Mouse (Mus musculus): ENCODE measurements around the gene Pabpn1l. TPM values are rescaled to one million over a fixed set of nuclear protein-coding genes. Genes with fewer than 3 reads are reported as not detected.
A peak's percentile ranks its signal among the peaks of the same experiment; 100 is the strongest.
"Not testable (repeated sequence)": the region's sequence is repeated elsewhere in the genome, so short reads cannot be mapped to it uniquely, and the experiment has no call there.

The Pabpn1l gene
- polyA plus RNA-seq, 1 experiment from 2014 or later: not detected

DNA sequence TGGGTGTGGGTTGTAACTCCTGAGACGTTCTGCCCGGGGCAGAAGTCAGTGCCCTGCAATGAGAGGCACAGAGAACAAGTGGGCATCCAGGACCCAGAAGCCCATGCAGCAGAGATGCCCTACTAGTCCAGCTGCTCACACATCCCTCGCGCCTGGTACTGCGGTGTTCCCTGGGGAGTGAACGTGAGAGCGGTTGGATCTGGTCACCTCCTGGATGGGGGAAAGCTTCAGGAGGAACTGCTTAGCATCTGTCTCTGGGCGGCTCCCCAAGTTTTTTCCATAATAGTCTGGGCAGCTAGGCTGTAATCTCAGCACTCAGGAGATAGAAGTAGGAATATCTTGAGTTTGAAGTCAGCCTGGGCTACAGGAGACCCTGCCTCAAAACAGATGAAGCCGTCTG, 37.6 kb downstream of the Pabpn1l start:
- Histone ChIP-seq H3K4me2 (replicated peaks) (no peak overlapping the region), H3K27ac (no peak overlapping the region), H3K9me3 (no peaks in the 10 kb centered on the region), H3K9ac (replicated peaks) (no peak overlapping the region), H3K4me1 (replicated peaks) (peaks cover 11% of the 10 kb centered on the region; the same call in 1 of the 2 replicates), H3K27me3 (no peaks in the 10 kb centered on the region), H3K4me3 (replicated peaks) (no peak overlapping the region), H3K36me3 (no peaks in the 10 kb centered on the region)
- 88% methylated on average over 9 of the region's 9 CpGs for WGBS
- no peak for ATAC-seq

DNA sequence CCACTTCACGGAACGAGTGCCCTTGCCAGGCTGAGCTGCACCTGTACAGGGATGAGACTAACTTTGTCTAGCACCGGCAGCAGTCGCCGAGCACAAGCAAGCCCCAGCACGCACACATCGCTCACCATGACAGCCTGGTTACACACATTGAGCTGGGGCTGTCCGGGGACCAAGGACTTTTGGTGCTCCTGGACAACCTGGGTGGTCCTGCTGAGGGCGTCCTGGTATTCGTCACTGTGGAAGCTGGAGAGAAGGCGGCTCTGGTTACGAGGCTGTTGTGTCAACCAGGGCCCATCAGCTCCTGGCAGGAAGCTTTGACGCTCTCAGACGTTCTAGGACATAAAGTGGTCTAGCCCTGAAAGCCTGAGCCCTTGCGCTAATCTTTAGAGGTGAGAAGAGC, 41.6 kb downstream of the Pabpn1l start:
- Histone ChIP-seq H3K4me2 (replicated peaks) (no peak overlapping the region), H3K36me3 (no peaks in the 10 kb centered on the region), H3K9ac (replicated peaks) (no peak overlapping the region), H3K9me3 (no peaks in the 10 kb centered on the region), H3K27me3 (no peaks in the 10 kb centered on the region), H3K27ac (no peak overlapping the region), H3K4me1 (replicated peaks) (peaks cover 17% of the 10 kb centered on the region), H3K4me3 (replicated peaks) (no peak overlapping the region)
- no peak for ATAC-seq
- 86% methylated on average over 13 of the region's 15 CpGs for WGBS

DNA sequence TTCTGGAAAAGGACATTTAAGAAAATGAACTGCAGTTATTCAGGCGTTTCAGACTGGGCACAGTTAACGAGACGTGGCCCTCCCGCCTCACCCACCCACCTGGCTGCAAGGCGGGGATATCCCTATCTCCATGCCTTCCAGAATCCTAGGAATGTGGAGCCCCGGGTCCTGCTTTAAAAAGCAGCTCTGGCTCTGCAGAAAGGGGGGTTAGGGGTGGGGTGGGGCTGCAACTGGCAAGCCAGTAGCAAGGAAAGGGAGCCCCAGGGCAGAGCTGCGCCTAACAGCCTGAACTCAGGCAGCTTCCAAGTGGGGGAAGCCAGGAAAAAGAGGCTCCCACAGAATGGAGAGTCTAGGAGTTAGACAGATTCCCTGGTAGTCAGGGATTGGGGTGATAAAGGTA, 43.3 kb downstream of the Pabpn1l start:
- no peak overlapping the region for H3K4me3 ChIP-seq (replicated peaks)
- 33% methylated on average over 7 of the region's 7 CpGs for WGBS
- H3K4me2 ChIP-seq (replicated peaks): no peak overlapping the region
- H3K36me3 ChIP-seq: peaks cover 7% of the 10 kb centered on the region; the same call in 1 of the 2 replicates
- H3K27me3 ChIP-seq: no peaks in the 10 kb centered on the region
- H3K9ac ChIP-seq (replicated peaks): no peak overlapping the region
- H3K27ac ChIP-seq: no peak overlapping the region
- H3K4me1 ChIP-seq (replicated peaks): peaks cover 27% of the 10 kb centered on the region
- no peak for ATAC-seq
- no peaks in the 10 kb centered on the region for H3K9me3 ChIP-seq

DNA sequence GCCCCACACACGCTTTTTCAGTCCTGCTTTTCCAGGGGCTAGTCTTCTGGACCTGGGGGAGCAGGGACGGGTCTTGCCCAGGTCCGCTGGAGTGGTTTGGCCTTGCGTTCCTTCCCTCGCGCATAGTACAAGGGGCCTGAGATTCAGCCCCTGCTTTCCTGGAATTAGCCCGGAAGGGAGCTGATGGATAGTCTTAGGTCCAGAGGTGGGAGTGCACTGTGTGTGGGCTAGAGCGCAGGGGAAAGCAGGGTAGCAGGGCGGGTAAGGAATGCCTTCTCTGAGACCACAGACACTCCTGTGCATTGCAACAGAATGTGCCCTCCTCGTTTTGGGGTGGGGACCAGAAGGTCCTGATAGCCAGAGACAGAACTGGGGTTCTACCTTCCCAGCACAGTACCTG, 45.4 kb downstream of the Pabpn1l start:
- no peak overlapping the region; the same call in 1 of the 2 replicates for H3K27ac ChIP-seq
- H3K36me3 ChIP-seq: peaks cover 14% of the 10 kb centered on the region
- H3K9me3 ChIP-seq: no peaks in the 10 kb centered on the region
- peak overlapping the region; percentile 67 for H3K4me3 ChIP-seq (replicated peaks)
- WGBS: 38% methylated on average over 10 of the region's 10 CpGs
- peaks cover 34% of the 10 kb centered on the region for H3K4me1 ChIP-seq (replicated peaks)
- H3K27me3 ChIP-seq: no peaks in the 10 kb centered on the region
- peak; percentile 46 for ATAC-seq
- peak overlapping the region; percentile 86 for H3K9ac ChIP-seq (replicated peaks)
- H3K4me2 ChIP-seq (replicated peaks): peak overlapping the region; percentile 87

DNA sequence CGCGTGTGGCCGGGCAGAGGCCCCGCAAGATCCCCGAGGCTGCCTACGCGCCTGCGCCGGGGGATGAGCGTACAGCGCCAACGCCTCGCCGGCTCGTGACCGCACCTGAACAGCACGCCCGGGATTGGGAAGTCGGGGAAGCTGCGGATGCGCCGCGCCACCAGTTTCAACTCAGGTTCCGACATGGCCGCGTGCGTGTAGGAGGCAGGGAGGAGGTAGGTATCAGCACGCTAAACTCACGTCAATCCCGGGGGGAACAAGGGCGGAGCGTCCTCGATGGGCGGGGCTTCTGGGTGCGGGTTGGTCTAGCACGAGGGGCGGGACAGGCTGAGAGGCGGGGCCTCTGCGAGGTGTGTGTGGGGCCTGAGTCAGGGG, 45.9 kb downstream of the Pabpn1l start, which contains the start of gene Aprt:
TSS of gene Aprt (minus strand) at position 262 of the 375 bp plus-strand sequence.
- Histone ChIP-seq H3K27me3 (no peaks in the 10 kb centered on the region), H3K9me3 (no peaks in the 10 kb centered on the region), H3K4me2 (replicated peaks) (peak within 1 kb of the TSS; percentile 87), H3K4me3 (replicated peaks) (peak within 1 kb of the TSS; percentile 67), H3K4me1 (replicated peaks) (peaks cover 34% of the 10 kb centered on the region), H3K9ac (replicated peaks) (peak within 1 kb of the TSS; percentile 86), H3K36me3 (peaks cover 19% of the 10 kb centered on the region), H3K27ac (peak within 1 kb of the TSS; percentile 65)
- peak; percentile 85 for ATAC-seq
- WGBS: under 1% methylated on average over 32 of the region's 39 CpGs

DNA sequence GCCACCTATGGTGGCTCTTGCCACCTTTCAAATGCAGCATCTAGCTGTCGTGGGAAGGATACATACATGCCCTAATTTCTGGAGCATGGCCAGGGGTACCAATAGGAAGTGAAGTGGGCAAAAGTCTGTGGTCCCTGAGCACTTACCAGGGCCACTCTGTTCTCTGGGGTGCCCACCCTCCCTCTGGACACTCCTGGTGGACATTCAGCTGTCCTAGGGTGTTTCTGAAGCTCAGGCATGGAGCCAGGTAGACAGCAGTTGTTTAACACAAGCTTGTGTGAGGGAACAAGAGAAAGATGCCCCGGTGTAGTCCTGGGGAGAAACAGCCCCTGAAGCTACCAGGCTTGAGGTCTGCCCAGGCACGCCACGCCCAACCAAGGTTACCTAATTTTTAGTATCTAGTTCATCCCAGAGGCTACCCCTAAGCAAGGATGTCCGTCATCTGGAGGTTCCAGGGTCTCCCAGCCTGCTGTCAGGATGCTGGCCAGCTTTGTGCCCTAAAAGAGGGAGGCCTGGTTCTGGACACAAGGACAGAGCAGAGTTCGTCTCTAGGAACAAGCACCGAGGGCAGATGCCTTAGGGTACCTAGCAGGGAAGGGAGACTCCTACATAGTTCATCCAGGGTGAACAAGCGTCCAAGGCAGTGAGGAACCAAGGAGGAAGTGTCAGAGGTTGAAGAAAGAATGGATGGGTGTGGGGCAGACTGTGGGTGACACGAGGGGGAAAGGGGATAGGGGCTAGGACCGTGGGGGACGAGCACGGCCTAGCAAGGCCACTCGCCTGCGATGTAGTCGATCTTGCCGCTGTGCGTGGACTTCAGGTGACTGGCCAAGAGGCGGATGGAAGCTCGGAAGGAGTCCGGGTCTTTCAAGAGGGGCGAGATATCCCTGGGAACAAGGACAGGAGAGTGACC, 46.5 kb downstream of the Pabpn1l start:
- H3K27me3 ChIP-seq: no peaks in the 10 kb centered on the region
- ATAC-seq: peak; percentile 41; the same call in 1 of the 2 replicates
- peak overlapping the region; percentile 65 for H3K27ac ChIP-seq
- 19% methylated on average over 21 of the region's 21 CpGs for WGBS
- H3K36me3 ChIP-seq: peaks cover 25% of the 10 kb centered on the region
- H3K4me3 ChIP-seq (replicated peaks): peak overlapping the region; percentile 67
- peaks cover 34% of the 10 kb centered on the region for H3K4me1 ChIP-seq (replicated peaks)
- H3K9me3 ChIP-seq: no peaks in the 10 kb centered on the region
- peak overlapping the region; percentile 86 for H3K9ac ChIP-seq (replicated peaks)
- peak overlapping the region; percentile 87 for H3K4me2 ChIP-seq (replicated peaks)

DNA sequence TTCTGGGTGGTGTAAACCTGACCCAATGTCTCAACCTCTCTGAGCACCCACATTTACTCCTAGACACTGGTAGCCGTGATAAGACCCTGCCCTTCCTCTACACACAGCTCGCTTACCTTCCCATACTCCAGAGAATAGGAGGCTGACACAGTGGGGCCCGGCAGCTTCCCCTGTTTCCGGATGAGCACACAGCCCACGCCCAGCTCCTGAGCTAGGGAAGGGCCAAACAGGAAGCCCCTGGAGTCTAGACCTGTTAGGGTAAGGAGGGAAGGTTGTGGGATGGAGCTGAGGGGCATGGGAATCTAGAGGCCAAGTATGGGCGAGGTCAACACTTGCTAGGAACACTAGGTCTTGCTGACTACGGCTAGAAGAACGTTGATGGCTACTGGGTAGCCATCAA, 47.3 kb downstream of the Pabpn1l start:
- H3K9me3 ChIP-seq: no peaks in the 10 kb centered on the region
- H3K9ac ChIP-seq (replicated peaks): peak overlapping the region; percentile 86
- H3K36me3 ChIP-seq: peaks cover 32% of the 10 kb centered on the region
- peak overlapping the region; percentile 67; the same call in 1 of the 2 replicates for H3K4me3 ChIP-seq (replicated peaks)
- H3K4me1 ChIP-seq (replicated peaks): peaks cover 34% of the 10 kb centered on the region
- H3K4me2 ChIP-seq (replicated peaks): peak overlapping the region; percentile 87
- no peak for ATAC-seq
- no peaks in the 10 kb centered on the region for H3K27me3 ChIP-seq
- WGBS: 77% methylated on average over 8 of the region's 8 CpGs
- no peak overlapping the region for H3K27ac ChIP-seq

DNA sequence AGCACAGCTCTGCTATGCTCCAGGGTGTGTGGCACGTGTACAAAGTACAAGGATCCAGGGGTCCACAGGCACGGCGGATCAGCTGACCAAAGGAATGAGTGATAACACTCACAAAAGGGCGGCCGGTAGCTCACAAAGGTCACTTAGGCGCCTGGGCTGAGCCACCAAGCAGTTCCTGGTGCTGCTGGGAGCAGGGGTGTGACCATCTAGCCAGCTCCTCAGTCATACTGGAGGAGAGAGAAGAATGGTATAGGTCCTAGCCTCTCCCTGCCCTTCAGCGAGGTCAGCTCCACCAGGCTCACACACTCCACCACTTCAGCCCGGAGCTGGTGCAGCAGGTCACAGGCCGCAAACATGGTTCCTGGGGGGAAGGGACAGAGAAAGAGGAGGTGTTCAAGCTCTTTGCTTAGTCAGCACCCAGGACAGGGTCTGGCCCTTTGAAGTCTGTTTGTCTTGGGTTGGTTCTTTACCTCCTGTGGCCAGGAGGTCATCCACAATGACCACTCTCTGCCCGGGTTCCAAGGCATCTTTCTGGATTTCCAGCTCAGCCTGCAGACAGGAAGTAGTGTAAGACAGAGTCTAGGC, 47.8 kb downstream of the Pabpn1l start:
- Histone ChIP-seq H3K4me2 (replicated peaks) (peak overlapping the region; percentile 87), H3K9me3 (no peaks in the 10 kb centered on the region), H3K36me3 (peaks cover 37% of the 10 kb centered on the region), H3K27me3 (no peaks in the 10 kb centered on the region), H3K9ac (replicated peaks) (no peak overlapping the region), H3K27ac (no peak overlapping the region), H3K4me3 (replicated peaks) (no peak overlapping the region), H3K4me1 (replicated peaks) (peaks cover 34% of the 10 kb centered on the region)
- ATAC-seq: no peak
- 57% methylated on average over 10 of the region's 10 CpGs for WGBS

DNA sequence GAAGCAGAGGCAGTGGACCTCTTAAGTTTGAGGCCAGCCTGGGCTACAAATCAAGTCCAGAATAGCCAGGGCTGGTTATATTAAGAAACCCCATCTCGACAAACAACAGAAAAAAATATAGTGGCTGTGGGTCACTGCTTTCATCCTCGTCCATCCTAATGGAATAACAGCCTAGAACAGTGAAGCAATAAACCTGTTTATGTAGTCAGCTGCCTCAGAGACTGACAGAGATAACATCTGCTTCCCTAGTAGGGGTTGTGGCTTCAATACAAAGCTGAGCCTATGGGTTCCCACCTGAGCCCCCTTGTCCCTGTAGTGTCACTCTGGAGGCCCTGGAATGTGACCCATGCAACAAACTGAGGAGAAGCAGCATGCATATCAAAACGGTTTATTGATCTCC, 48.3 kb downstream of the Pabpn1l start:
- H3K9ac ChIP-seq (replicated peaks): no peak overlapping the region
- peaks cover 38% of the 10 kb centered on the region for H3K4me1 ChIP-seq (replicated peaks)
- H3K36me3 ChIP-seq: peaks cover 38% of the 10 kb centered on the region
- no peak for ATAC-seq
- no peak overlapping the region for H3K4me2 ChIP-seq (replicated peaks)
- no peak overlapping the region for H3K4me3 ChIP-seq (replicated peaks)
- H3K27me3 ChIP-seq: no peaks in the 10 kb centered on the region
- 64% methylated on average over 3 of the region's 3 CpGs for WGBS
- no peaks in the 10 kb centered on the region for H3K9me3 ChIP-seq
- H3K27ac ChIP-seq: no peak overlapping the region

DNA sequence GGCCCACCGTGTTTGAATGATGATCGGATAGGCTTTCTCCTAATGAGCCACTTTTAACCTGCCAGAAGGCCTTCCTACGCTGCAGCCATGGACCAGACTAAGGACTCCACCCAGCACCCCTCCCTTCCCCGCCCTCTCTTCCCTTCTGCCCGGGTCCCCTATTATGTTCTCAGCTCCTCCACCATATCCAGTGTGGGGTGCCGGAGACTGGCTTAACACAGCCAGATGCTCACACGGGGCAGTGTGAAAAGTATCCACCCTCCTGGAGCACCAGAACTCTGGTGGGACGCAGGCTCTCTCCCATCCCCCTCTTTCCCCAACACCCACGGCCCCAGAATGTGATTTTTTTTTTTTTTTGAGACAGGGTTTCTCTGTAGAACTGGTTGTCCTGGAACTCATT, 49.0 kb downstream of the Pabpn1l start:
- no peak overlapping the region for H3K4me3 ChIP-seq (replicated peaks)
- peaks cover 44% of the 10 kb centered on the region for H3K4me1 ChIP-seq (replicated peaks)
- no peak overlapping the region for H3K27ac ChIP-seq
- no peaks in the 10 kb centered on the region for H3K9me3 ChIP-seq
- ATAC-seq: no peak
- no peaks in the 10 kb centered on the region for H3K27me3 ChIP-seq
- WGBS: 39% methylated on average over 9 of the region's 9 CpGs
- H3K4me2 ChIP-seq (replicated peaks): no peak overlapping the region
- no peak overlapping the region for H3K9ac ChIP-seq (replicated peaks)
- H3K36me3 ChIP-seq: peaks cover 38% of the 10 kb centered on the region

DNA sequence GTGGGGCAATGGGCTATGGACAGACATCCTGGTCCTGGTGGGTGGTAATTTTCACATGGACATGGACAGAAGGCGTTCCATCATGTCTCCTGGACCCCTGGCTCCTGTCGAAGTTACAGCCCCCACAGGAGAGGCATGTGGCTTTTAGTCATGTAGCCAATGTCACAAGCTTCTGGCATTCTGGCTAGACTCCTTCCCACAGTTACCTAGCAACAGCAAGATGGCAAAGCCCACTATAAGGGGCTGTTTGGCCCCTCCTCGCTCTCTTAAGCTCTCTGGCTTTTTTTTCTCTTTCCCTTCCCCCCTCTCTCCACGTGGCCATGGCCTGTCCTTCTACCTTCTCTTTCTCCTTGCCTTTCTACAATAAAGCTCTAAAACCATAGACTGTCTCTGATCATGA, 49.4 kb downstream of the Pabpn1l start:
- H3K4me2 ChIP-seq (replicated peaks); H3K9me3 ChIP-seq; H3K27me3 ChIP-seq; ATAC-seq; H3K9ac ChIP-seq (replicated peaks); H3K4me3 ChIP-seq (replicated peaks): not testable (repeated sequence)
- H3K4me1 ChIP-seq (replicated peaks): peaks cover 48% of the 10 kb centered on the region
- H3K36me3 ChIP-seq: peaks cover 38% of the 10 kb centered on the region
- H3K27ac ChIP-seq: 0 out of 2 replicates have a peak overlapping the region, but pooled peaks have one; percentile 37
- 20% methylated on average over 4 of the region's 4 CpGs for WGBS

DNA sequence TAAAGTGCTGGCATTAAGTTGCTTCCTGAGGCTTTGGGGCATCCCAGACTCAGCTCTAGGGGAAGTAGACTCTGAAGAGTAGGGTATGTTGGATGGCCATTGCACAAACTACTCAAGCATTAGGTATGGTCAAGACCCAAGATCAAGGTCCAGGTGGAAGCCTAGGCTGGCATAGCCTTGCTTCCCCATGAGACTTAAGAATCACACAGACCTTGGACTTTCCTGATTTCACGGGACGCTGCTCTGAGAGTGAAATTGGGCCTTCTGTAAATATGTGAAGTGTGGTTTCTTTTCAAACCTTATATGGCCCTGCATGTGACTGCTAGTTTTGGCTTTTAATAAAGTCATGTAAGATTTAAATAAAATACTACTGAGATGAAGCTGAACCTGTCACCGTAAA, 49.8 kb downstream of the Pabpn1l start:
- ATAC-seq: no peak
- H3K36me3 ChIP-seq: peaks cover 38% of the 10 kb centered on the region
- H3K27me3 ChIP-seq: no peaks in the 10 kb centered on the region
- H3K9ac ChIP-seq (replicated peaks): no peak overlapping the region
- no peak overlapping the region for H3K4me2 ChIP-seq (replicated peaks)
- no peaks in the 10 kb centered on the region for H3K9me3 ChIP-seq
- H3K27ac ChIP-seq: 0 out of 2 replicates have a peak overlapping the region, but pooled peaks have one; percentile 37
- H3K4me3 ChIP-seq (replicated peaks): no peak overlapping the region
- 95% methylated on average over 3 of the region's 3 CpGs for WGBS
- H3K4me1 ChIP-seq (replicated peaks): peaks cover 48% of the 10 kb centered on the region
